Mouse (Mus musculus) embryo, embryonic 11 days (tissue): ENCODE data around the gene Xpr1.

Experiments used
- DNase-seq: peaks from one replicate; pipeline ENCODE4 v3.0.0-alpha.2; 2015

Gene Xpr1

GRCm38 (mm10) chr1:155249896-155250295 is 167.3 kb downstream of the Xpr1 start:
- no peak for DNase-seq

- no peak for DNase-seq
Observed at GRCm38 (mm10) chr1:155248041-155248440, 169.2 kb downstream of the Xpr1 start.

GRCm38 (mm10) chr1:155247441-155247840 is 169.8 kb downstream of the Xpr1 start:
- DNase-seq: no peak

GRCm38 (mm10) chr1:155245516-155245915 is 171.7 kb downstream of the Xpr1 start:
- no peak for DNase-seq

- DNase-seq: no peak
Observed at GRCm38 (mm10) chr1:155244771-155245211, 172.4 kb downstream of the Xpr1 start.

GRCm38 (mm10) chr1:155243797-155244770 is 173.1 kb downstream of the Xpr1 start, which contains the start of gene BC034090:
TSS of gene BC034090 (minus strand) at chr1:155244444.
- DNase-seq: peak; percentile 79

- DNase-seq: no peak
Observed at GRCm38 (mm10) chr1:155242488-155242745, 174.8 kb downstream of the Xpr1 start.

GRCm38 (mm10) chr1:155241701-155242487 is 175.3 kb downstream of the Xpr1 start:
- no peak for DNase-seq

GRCm38 (mm10) chr1:155239962-155240717 is 177.1 kb downstream of the Xpr1 start:
- no peak for DNase-seq

- no peak for DNase-seq
Observed at GRCm38 (mm10) chr1:155239169-155239568, 178.0 kb downstream of the Xpr1 start.

GRCm38 (mm10) chr1:155238126-155238525 is 179.1 kb downstream of the Xpr1 start:
- DNase-seq: no peak

GRCm38 (mm10) chr1:155237390-155237789 is 179.8 kb downstream of the Xpr1 start:
- DNase-seq: no peak

GRCm38 (mm10) chr1:155236306-155237024 is 180.8 kb downstream of the Xpr1 start:
- no peak for DNase-seq

GRCm38 (mm10) chr1:155235641-155236040 is 181.6 kb downstream of the Xpr1 start:
- no peak for DNase-seq

GRCm38 (mm10) chr1:155233931-155234607 is 183.1 kb downstream of the Xpr1 start:
- DNase-seq: peak; percentile 63

- no peak for DNase-seq
Observed at GRCm38 (mm10) chr1:155233378-155233777, 183.8 kb downstream of the Xpr1 start.

- DNase-seq: no peak
Observed at GRCm38 (mm10) chr1:155232786-155233185, 184.4 kb downstream of the Xpr1 start.

- DNase-seq: no peak
Observed at GRCm38 (mm10) chr1:155232385-155232784, 184.8 kb downstream of the Xpr1 start.

GRCm38 (mm10) chr1:155229464-155230411 is 187.5 kb downstream of the Xpr1 start:
- DNase-seq: peak; percentile 82
